Mouse (Mus musculus): ENCODE results near the gene Tmc8. TPM values are rescaled to one million over a fixed set of nuclear protein-coding genes. Genes with fewer than 3 reads are reported as not detected.
A peak's percentile ranks its signal among the peaks of the same experiment; 100 is the strongest.

Gene Tmc8
- polyA plus RNA-seq, 1 experiment from 2014 or later, result 3.6 TPM

DNA sequence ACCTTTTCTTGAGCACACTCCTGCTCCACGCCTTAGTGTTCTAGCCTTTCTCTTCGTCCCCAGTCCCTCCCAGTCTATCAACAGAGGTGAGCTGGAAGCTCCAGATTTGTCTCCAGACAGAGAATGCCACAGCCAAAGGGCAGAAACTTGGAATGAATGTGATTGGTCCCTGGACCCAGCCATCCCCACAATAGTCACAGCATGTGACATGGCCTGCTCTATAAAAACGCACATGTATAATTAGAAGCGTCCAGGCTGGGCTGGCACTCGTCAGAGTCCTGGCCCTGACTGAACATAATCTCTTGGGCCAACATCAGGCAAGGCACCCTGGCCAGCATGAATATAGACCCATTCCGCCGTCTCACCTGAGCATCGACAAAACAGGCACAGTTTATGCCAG, 37.2 kb downstream of the Tmc8 start:
- no peaks in the 10 kb centered on the region for H3K9me3 ChIP-seq (replicated peaks)
- peaks cover 23% of the 10 kb centered on the region for H3K4me1 ChIP-seq
- peaks cover 92% of the 10 kb centered on the region for H3K36me3 ChIP-seq
- H3K27ac ChIP-seq, result no peak overlapping the region
- no peak overlapping the region for H3K4me3 ChIP-seq (replicated peaks)
- no peak for ATAC-seq (replicated peaks; ENCODE audit: low FRiP score)
- H3K9ac ChIP-seq, result no peak overlapping the region
- 89% methylated on average over 8 of the region's 8 CpGs for WGBS
- no peak overlapping the region for H3K4me2 ChIP-seq
- no peaks in the 10 kb centered on the region for H3K27me3 ChIP-seq

DNA sequence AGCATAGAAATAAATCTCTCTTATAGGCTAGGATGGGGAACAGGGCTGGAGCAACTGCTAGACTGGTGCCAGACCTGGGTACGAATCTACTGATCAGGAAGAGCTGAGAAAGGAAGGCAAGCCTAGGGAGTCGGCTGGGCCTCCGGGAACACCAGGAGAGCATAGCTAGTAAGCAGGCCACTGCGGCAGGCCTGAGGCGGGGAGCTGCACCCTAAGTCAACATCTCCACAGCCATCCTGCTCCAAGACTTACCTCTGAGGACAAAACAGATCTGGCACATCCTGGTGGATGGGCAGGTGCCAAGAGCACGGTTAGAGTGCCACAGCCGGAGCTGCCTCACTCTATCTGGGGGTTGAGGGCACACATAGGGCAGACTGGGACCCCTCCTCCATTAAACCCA, 38.3 kb downstream of the Tmc8 start:
- 90% methylated on average over 7 of the region's 7 CpGs for WGBS
- H3K9ac ChIP-seq, result no peak overlapping the region
- no peaks in the 10 kb centered on the region for H3K27me3 ChIP-seq
- peaks cover 82% of the 10 kb centered on the region for H3K36me3 ChIP-seq
- H3K4me2 ChIP-seq, result no peak overlapping the region
- ATAC-seq (replicated peaks; ENCODE audit: low FRiP score), result no peak
- H3K9me3 ChIP-seq (replicated peaks), result no peaks in the 10 kb centered on the region
- peaks cover 33% of the 10 kb centered on the region for H3K4me1 ChIP-seq
- no peak overlapping the region for H3K27ac ChIP-seq
- no peak overlapping the region for H3K4me3 ChIP-seq (replicated peaks)

- Histone ChIP-seq H3K36me3 (peaks cover 67% of the 10 kb centered on the region), H3K4me2 (no peak overlapping the region), H3K4me3 (replicated peaks) (no peak overlapping the region), H3K9ac (no peak overlapping the region), H3K9me3 (replicated peaks) (no peaks in the 10 kb centered on the region), H3K27ac (no peak overlapping the region), H3K27me3 (no peaks in the 10 kb centered on the region), H3K4me1 (peaks cover 49% of the 10 kb centered on the region)
- WGBS, result 80% methylated on average over 9 of the region's 9 CpGs
- ATAC-seq (replicated peaks; ENCODE audit: low FRiP score), result no peak
Measured at GRCm38 (mm10) chr11:117821868-117822267, 40.0 kb downstream of the Tmc8 start.

GRCm38 (mm10) chr11:117822728-117823241, 40.9 kb downstream of the Tmc8 start:
- H3K9ac ChIP-seq, result no peak overlapping the region
- ATAC-seq (replicated peaks; ENCODE audit: low FRiP score), result no peak
- no peaks in the 10 kb centered on the region for H3K27me3 ChIP-seq
- 72% methylated on average over 7 of the region's 7 CpGs for WGBS
- H3K4me3 ChIP-seq (replicated peaks), result no peak overlapping the region
- no peaks in the 10 kb centered on the region for H3K9me3 ChIP-seq (replicated peaks)
- peaks cover 58% of the 10 kb centered on the region for H3K4me1 ChIP-seq
- peaks cover 58% of the 10 kb centered on the region for H3K36me3 ChIP-seq
- peak overlapping the region; percentile 37 for H3K27ac ChIP-seq
- H3K4me2 ChIP-seq, result peak overlapping the region; percentile 5; the same call in 1 of the 2 replicates

- no peak overlapping the region for H3K4me3 ChIP-seq (replicated peaks)
- H3K36me3 ChIP-seq, result peaks cover 51% of the 10 kb centered on the region
- 87% methylated on average over 6 of the region's 6 CpGs for WGBS
- no peaks in the 10 kb centered on the region for H3K9me3 ChIP-seq (replicated peaks)
- peaks cover 64% of the 10 kb centered on the region for H3K4me1 ChIP-seq
- H3K27ac ChIP-seq, result peak overlapping the region; percentile 37; the same call in 1 of the 2 replicates
- no peaks in the 10 kb centered on the region for H3K27me3 ChIP-seq
- no peak for ATAC-seq (replicated peaks; ENCODE audit: low FRiP score)
- peak overlapping the region; percentile 94; the same call in 1 of the 2 replicates for H3K4me2 ChIP-seq
- no peak overlapping the region for H3K9ac ChIP-seq
Measured at GRCm38 (mm10) chr11:117823411-117823810, 41.5 kb downstream of the Tmc8 start.

- peaks cover 73% of the 10 kb centered on the region for H3K4me1 ChIP-seq
- no peaks in the 10 kb centered on the region for H3K27me3 ChIP-seq
- H3K4me2 ChIP-seq, result peak overlapping the region; percentile 94
- H3K27ac ChIP-seq, result peak overlapping the region; percentile 93
- no peaks in the 10 kb centered on the region for H3K9me3 ChIP-seq (replicated peaks)
- peak overlapping the region; percentile 69 for H3K4me3 ChIP-seq (replicated peaks)
- peak; percentile 82 for ATAC-seq (replicated peaks; ENCODE audit: low FRiP score)
- H3K9ac ChIP-seq, result peak overlapping the region; percentile 81
- H3K36me3 ChIP-seq, result peaks cover 42% of the 10 kb centered on the region
- 17% methylated on average over 23 of the region's 23 CpGs for WGBS
Measured at GRCm38 (mm10) chr11:117824060-117824969, 42.4 kb downstream of the Tmc8 start.

- H3K27me3 ChIP-seq, result no peaks in the 10 kb centered on the region
- under 1% methylated on average over 34 of the region's 34 CpGs for WGBS
- peak within 1 kb of the TSS; percentile 93 for H3K27ac ChIP-seq
- H3K9ac ChIP-seq, result peak within 1 kb of the TSS; percentile 81
- H3K9me3 ChIP-seq (replicated peaks), result no peaks in the 10 kb centered on the region
- peaks cover 85% of the 10 kb centered on the region for H3K4me1 ChIP-seq
- ATAC-seq (replicated peaks; ENCODE audit: low FRiP score), result peak; percentile 71
- H3K36me3 ChIP-seq, result peaks cover 30% of the 10 kb centered on the region
- peak within 1 kb of the TSS; percentile 94 for H3K4me2 ChIP-seq
- peak within 1 kb of the TSS; percentile 69 for H3K4me3 ChIP-seq (replicated peaks)
Measured at GRCm38 (mm10) chr11:117825333-117826101, 43.6 kb downstream of the Tmc8 start, which contains the start of the genes Afmid and Tk1. Gene Afmid, plus strand, starts transcription at chr11:117825924. Gene Tk1, minus strand, starts transcription at chr11:117826092.

DNA sequence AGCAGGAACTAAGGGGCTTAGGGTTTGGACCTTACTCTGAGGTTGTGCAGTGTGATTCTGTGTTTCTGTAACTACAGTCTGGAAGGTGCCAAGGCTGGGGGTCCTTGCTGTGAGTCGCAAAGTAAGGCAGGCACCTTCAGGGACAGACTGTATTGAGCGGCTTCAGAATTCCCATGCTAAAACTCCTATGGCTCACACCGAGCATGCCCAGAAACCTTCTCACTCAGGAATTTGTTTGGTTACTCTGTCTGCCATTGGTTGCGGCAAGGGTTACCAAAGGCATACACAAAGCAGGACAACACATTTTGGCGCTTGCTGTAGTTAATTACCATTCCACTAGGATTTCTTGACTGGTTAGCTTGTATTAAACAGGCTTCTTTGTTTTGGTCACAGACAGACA, 44.3 kb downstream of the Tmc8 start:
- 8% methylated on average over 5 of the region's 5 CpGs for WGBS
- H3K27ac ChIP-seq, result peak overlapping the region; percentile 93
- peak overlapping the region; percentile 94 for H3K4me2 ChIP-seq
- no peaks in the 10 kb centered on the region for H3K27me3 ChIP-seq
- peak overlapping the region; percentile 69 for H3K4me3 ChIP-seq (replicated peaks)
- no peaks in the 10 kb centered on the region for H3K9me3 ChIP-seq (replicated peaks)
- peak overlapping the region; percentile 81 for H3K9ac ChIP-seq
- peak; percentile 16; the same call in 1 of the 2 replicates for ATAC-seq (replicated peaks; ENCODE audit: low FRiP score)
- peaks cover 90% of the 10 kb centered on the region for H3K4me1 ChIP-seq
- H3K36me3 ChIP-seq, result peaks cover 24% of the 10 kb centered on the region

GRCm38 (mm10) chr11:117826916-117827315, 45.0 kb downstream of the Tmc8 start:
- Histone ChIP-seq H3K36me3 (peaks cover 16% of the 10 kb centered on the region), H3K4me2 (peak overlapping the region; percentile 94), H3K4me3 (replicated peaks) (no peak overlapping the region), H3K27ac (peak overlapping the region; percentile 93; the same call in 1 of the 2 replicates), H3K9ac (no peak overlapping the region), H3K4me1 (peaks cover 91% of the 10 kb centered on the region), H3K27me3 (no peaks in the 10 kb centered on the region), H3K9me3 (replicated peaks) (no peaks in the 10 kb centered on the region)
- WGBS, result 59% methylated on average over 8 of the region's 8 CpGs
- ATAC-seq (replicated peaks; ENCODE audit: low FRiP score), result no peak

DNA sequence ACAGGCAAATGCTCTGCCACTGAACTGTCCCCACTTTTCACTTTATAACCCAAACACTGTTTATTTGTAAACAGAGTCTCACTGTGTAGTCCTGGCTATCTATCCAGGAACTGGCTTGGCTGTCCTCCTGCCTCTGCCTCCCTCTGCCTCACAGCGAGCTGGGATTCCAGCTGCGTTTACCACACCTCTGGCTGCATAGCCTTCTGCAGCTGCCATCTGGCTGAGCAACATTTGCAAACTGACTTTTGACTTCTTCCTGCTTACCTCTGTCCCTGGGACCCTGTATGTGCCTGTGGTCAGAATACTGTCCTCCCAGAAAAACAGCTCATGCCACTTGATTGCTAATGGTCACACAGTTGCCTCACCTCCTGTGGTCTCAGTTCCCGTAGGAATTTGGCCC, 45.5 kb downstream of the Tmc8 start:
- no peak overlapping the region for H3K9ac ChIP-seq
- no peak overlapping the region for H3K4me2 ChIP-seq
- H3K9me3 ChIP-seq (replicated peaks), result no peaks in the 10 kb centered on the region
- ATAC-seq (replicated peaks; ENCODE audit: low FRiP score), result no peak
- no peak overlapping the region for H3K27ac ChIP-seq
- H3K4me3 ChIP-seq (replicated peaks), result no peak overlapping the region
- 48% methylated on average over 3 of the region's 3 CpGs for WGBS
- H3K36me3 ChIP-seq, result peaks cover 12% of the 10 kb centered on the region
- no peaks in the 10 kb centered on the region for H3K27me3 ChIP-seq
- H3K4me1 ChIP-seq, result peaks cover 91% of the 10 kb centered on the region

DNA sequence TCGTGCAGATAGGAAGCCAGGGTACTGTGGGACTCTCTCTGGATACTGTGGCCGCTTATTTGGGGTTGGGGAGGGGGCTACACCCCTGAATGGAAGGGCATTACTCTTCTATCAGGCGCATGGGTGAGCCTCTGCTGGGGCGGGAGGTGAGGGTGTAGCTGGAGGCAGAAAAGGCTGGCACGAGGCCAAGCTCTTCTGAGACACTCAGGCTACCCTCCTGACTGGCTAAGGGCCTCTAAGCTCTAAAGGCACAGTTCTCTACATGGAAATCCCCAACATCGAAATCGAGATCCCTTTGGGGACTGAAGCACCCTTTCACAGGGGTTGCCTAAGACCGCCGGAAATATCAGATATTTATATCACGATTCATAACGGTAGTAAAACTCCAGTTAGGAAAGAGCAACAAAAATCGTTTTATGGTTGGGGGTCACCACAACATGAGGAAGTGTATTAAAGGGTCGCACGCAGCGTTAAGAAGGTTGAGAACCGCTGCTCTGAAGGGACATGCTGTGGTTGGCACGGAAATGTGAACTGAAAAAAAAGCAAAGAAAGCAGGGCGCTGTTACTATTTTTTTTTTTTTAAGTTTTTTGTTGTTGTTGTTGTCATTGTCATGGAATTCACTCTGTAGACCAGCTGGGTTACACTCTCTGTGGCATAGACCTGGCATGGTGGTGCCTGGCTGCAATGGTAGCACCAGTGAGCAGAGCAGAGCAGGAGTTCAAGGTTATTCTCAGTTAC, 46.4 kb downstream of the Tmc8 start:
- peak overlapping the region; percentile 79 for H3K27ac ChIP-seq
- no peak overlapping the region for H3K9ac ChIP-seq
- no peak overlapping the region for H3K4me2 ChIP-seq
- 75% methylated on average over 18 of the region's 18 CpGs for WGBS
- H3K4me3 ChIP-seq (replicated peaks), result no peak overlapping the region
- no peaks in the 10 kb centered on the region for H3K9me3 ChIP-seq (replicated peaks)
- peaks cover 85% of the 10 kb centered on the region for H3K4me1 ChIP-seq
- H3K36me3 ChIP-seq, result peaks cover 2% of the 10 kb centered on the region
- H3K27me3 ChIP-seq, result no peaks in the 10 kb centered on the region
- no peak for ATAC-seq (replicated peaks; ENCODE audit: low FRiP score)

Data from kidney, embryonic 15.5 days (tissue).